Mouse (Mus musculus) liver, postnatal 0 days (tissue): ENCODE results near the gene BC025920.

ENCODE experiments used
- CTCF ChIP-seq: sonication (generic); IDR thresholded peaks from 2 replicates; pipeline ENCODE4 v1.5.1; 2016; ENCODE audit warnings: antibody characterized with exemption, low read depth
- EP300 ChIP-seq: IDR thresholded peaks from 2 replicates; pipeline ENCODE4 v1.6.1; 2016; ENCODE audit warnings: antibody characterized with exemption, low read depth, mild to moderate bottlenecking

GRCm38 (mm10) chr10:81636338-81636737 is 30.3 kb downstream of the BC025920 start:
- TF ChIP-seq CTCF: no peak
- no peak for TF ChIP-seq EP300
